ENCODE assay signal across 8 mouse cellular contexts in the genomic region with DNA sequence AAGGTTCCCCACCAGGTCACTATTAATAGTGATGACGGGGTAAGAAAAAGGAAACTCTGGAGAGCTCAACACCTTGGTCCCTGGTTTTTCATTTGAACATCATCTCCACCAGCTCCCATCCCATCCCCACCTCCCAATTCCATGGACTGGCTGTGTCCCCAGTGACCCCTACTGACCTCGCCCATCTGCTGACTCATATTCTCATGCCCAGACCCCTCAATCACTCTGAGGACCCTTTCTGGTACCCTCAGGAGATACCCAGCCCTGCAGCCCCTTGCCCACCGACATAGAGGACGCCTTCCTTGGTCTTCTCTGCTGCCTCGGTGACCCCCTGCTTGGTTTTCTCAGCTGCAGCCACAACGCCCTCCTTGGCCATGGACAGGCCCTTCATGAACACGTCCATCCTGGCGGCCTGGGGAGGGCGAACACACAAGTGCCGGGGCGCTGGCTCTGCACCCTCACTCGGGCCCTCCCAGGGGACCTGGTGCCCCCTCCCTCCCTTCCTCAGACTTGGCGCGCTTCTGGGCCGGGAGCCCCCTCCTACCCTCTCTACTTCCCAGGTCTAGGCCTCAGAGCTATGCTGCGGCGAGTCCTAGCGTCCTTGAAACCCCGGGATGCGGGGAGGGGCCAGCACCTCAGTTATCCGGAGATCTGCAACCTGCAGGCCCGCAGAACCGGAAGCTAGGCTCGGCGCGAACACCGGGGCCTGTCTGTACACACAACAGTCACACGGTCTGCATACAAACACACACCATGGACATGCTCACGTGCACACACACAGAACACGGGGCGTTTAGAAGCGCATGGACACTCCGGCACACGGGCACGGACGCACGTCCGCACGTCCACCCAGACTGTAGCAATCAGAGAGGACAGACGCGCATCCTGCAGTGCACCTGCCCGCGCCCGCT. TPM values are rescaled to one million over a fixed set of nuclear protein-coding genes. Genes with fewer than 3 reads are reported as not detected.
DNase-seq lines count a peak whose midpoint lies in the region; ATAC-seq and TF ChIP-seq lines count a peak whose summit lies in the region.

No protein-coding gene starts in this region.

- H3K9ac ChIP-seq in liver, embryonic 11.5 days (ENCODE audit: low read depth, low read length) = no peak overlapping the region
- peak overlapping the region; percentile 57 for H3K9ac ChIP-seq in forebrain, embryonic 12.5 days
- H3K9ac ChIP-seq in liver, embryonic 15.5 days = no peak overlapping the region

- no peak for TF ChIP-seq CTCF in cerebellum, adult 2 months (IDR thresholded peaks at IDR 0.05; ENCODE audit: borderline replicate concordance, insufficient read depth, low read depth, low read length)

- peak overlapping the region; percentile 27 for H3K4me3 ChIP-seq in liver, embryonic 11.5 days (ENCODE audit: low read depth, low read length)
- peak overlapping the region; percentile 71 for H3K4me3 ChIP-seq in cerebellum, adult 2 months (replicated peaks; ENCODE audit: insufficient read depth, low read depth, low read length)
- H3K4me3 ChIP-seq in forebrain, embryonic 12.5 days (replicated peaks) = peak overlapping the region; percentile 49
- 0 out of 2 replicates have a peak overlapping the region, but pooled peaks have one; percentile 6 for H3K4me3 ChIP-seq in liver, embryonic 15.5 days (replicated peaks)

- no peaks in the 10 kb centered on the region for H3K4me1 ChIP-seq in liver, embryonic 11.5 days (replicated peaks; ENCODE audit: control insufficient read depth, insufficient read depth, low read length)
- peaks cover 23% of the 10 kb centered on the region for H3K4me1 ChIP-seq in cerebellum, adult 2 months (ENCODE audit: control insufficient read depth, insufficient read depth, low read length)
- peaks cover 22% of the 10 kb centered on the region for H3K4me1 ChIP-seq in forebrain, embryonic 12.5 days
- H3K4me1 ChIP-seq in liver, embryonic 15.5 days (replicated peaks) = 0 out of 2 replicates have a peak, but pooled peaks cover 3% of the 10 kb centered on the region

- H3K36me3 ChIP-seq in liver, embryonic 11.5 days (ENCODE audit: control insufficient read depth, insufficient read depth, low read length) = no peaks in the 10 kb centered on the region
- H3K36me3 ChIP-seq in forebrain, embryonic 12.5 days (replicated peaks) = no peaks in the 10 kb centered on the region
- no peaks in the 10 kb centered on the region for H3K36me3 ChIP-seq in liver, embryonic 15.5 days (replicated peaks)

- no peak for DNase-seq in liver, embryonic 11.5 days (ENCODE audit: low spot score)
- DNase-seq in liver (no peak), adipocyte (ENCODE audit: low spot score) (no peak)
- peak; percentile 75 to 81 for DNase-seq in cerebellum, adult 2 months
- no peak for DNase-seq in c-Kit-positive CD71-positive TER-119-positive erythroid progenitor cells, embryonic 14.5 days (ENCODE audit: low spot score)
- DNase-seq in urinary bladder, postnatal 25 days (ENCODE audit: low spot score) = no peak

- H3K4me2 ChIP-seq in liver, embryonic 11.5 days = peak overlapping the region; percentile 55
- H3K4me2 ChIP-seq in forebrain, embryonic 12.5 days = peak overlapping the region; percentile 84
- peak overlapping the region; percentile 23 for H3K4me2 ChIP-seq in liver, embryonic 15.5 days

- H3K27me3 ChIP-seq in liver, embryonic 11.5 days (replicated peaks; ENCODE audit: control insufficient read depth, insufficient read depth, low read length) = peaks cover 54% of the 10 kb centered on the region
- no peaks in the 10 kb centered on the region for H3K27me3 ChIP-seq in cerebellum, adult 2 months (ENCODE audit: control insufficient read depth, insufficient read depth, low read length)
- peaks cover 72% of the 10 kb centered on the region for H3K27me3 ChIP-seq in forebrain, embryonic 12.5 days
- peaks cover 61% of the 10 kb centered on the region for H3K27me3 ChIP-seq in liver, embryonic 15.5 days

- 6% methylated on average over 44 of the region's 44 CpGs for WGBS in liver, embryonic 11.5 days
- WGBS in cerebellum, adult 2 months = 3% methylated on average over 44 of the region's 44 CpGs
- WGBS in forebrain, embryonic 12.5 days = 4% methylated on average over 44 of the region's 44 CpGs
- WGBS in liver, embryonic 15.5 days (ENCODE audit: insufficient replicate concordance) = 4% methylated on average over 44 of the region's 44 CpGs

- no peak for ATAC-seq in liver, embryonic 11.5 days (replicated peaks; ENCODE audit: low FRiP score)
- peak; percentile 50; the same call in 1 of the 2 replicates for ATAC-seq in forebrain, embryonic 12.5 days (ENCODE audit: low FRiP score)
- ATAC-seq in liver, embryonic 15.5 days (ENCODE audit: insufficient read depth) = no peak

- H3K9me3 ChIP-seq in liver, embryonic 11.5 days (ENCODE audit: control insufficient read depth, low read length) = no peaks in the 10 kb centered on the region
- H3K9me3 ChIP-seq in forebrain, embryonic 12.5 days = no peaks in the 10 kb centered on the region
- H3K9me3 ChIP-seq in liver, embryonic 15.5 days (replicated peaks) = no peaks in the 10 kb centered on the region

- no peak for TF ChIP-seq POLR2A in cerebellum, adult 2 months (IDR thresholded peaks at IDR 0.05; ENCODE audit: borderline replicate concordance, insufficient read depth, low read length)

- H3K27ac ChIP-seq in liver, embryonic 11.5 days (ENCODE audit: low read depth, low read length) = no peak overlapping the region
- H3K27ac ChIP-seq in cerebellum, adult 2 months (ENCODE audit: insufficient read depth, low read length) = peak overlapping the region; percentile 85
- no peak overlapping the region for H3K27ac ChIP-seq in forebrain, embryonic 12.5 days
- no peak overlapping the region for H3K27ac ChIP-seq in liver, embryonic 15.5 days (replicated peaks)

RNA-seq across cellular contexts. Expression of a gene that starts 0.9 kb away (rescaled TPM):
- polyA plus RNA-seq in liver, embryonic 11.5 days (2014; fragmentation: Nextera tagmentation; extraction: Ambion mirVana) = not detected in 2 replicates
- polyA plus RNA-seq in cerebellum, adult 2 months (2012; rRNA removed) = 851 and 853 TPM in 2 replicates
- 2.7 and 3.6 TPM in 2 replicates for polyA plus RNA-seq in forebrain, embryonic 12.5 days (2016; fragmentation: Nextera tagmentation; extraction: Ambion mirVana)
- polyA plus RNA-seq in liver, embryonic 15.5 days (2015; fragmentation: Nextera tagmentation; extraction: Ambion mirVana) = not detected in 2 replicates

RNA-seq across cellular contexts. Expression of a gene that starts 15.9 kb away (rescaled TPM):
- polyA plus RNA-seq in liver, embryonic 11.5 days (2014; fragmentation: Nextera tagmentation; extraction: Ambion mirVana) = 0.29 and 0.30 TPM in 2 replicates
- polyA plus RNA-seq in cerebellum, adult 2 months (2012; rRNA removed) = 41.4 and 45.4 TPM in 2 replicates
- polyA plus RNA-seq in forebrain, embryonic 12.5 days (2016; fragmentation: Nextera tagmentation; extraction: Ambion mirVana) = 4.3 and 11.3 TPM in 2 replicates
- polyA plus RNA-seq in liver, embryonic 15.5 days (2015; fragmentation: Nextera tagmentation; extraction: Ambion mirVana) = 0.02 and 0.05 TPM in 2 replicates

RNA-seq across cellular contexts. Expression of a gene that starts 18.3 kb away (rescaled TPM):
- polyA plus RNA-seq in liver, embryonic 11.5 days (2014; fragmentation: Nextera tagmentation; extraction: Ambion mirVana) = not detected in 2 replicates
- not detected in 2 replicates for polyA plus RNA-seq in cerebellum, adult 2 months (2012; rRNA removed)
- not detected in 2 replicates for polyA plus RNA-seq in forebrain, embryonic 12.5 days (2016; fragmentation: Nextera tagmentation; extraction: Ambion mirVana)
- not detected in 2 replicates for polyA plus RNA-seq in liver, embryonic 15.5 days (2015; fragmentation: Nextera tagmentation; extraction: Ambion mirVana)

RNA-seq across cellular contexts. Expression of a gene that starts 23.6 kb away (rescaled TPM):
- 2.3 and 2.6 TPM in 2 replicates for polyA plus RNA-seq in liver, embryonic 11.5 days (2014; fragmentation: Nextera tagmentation; extraction: Ambion mirVana)
- 87.9 and 89.8 TPM in 2 replicates for polyA plus RNA-seq in cerebellum, adult 2 months (2012; rRNA removed)
- polyA plus RNA-seq in forebrain, embryonic 12.5 days (2016; fragmentation: Nextera tagmentation; extraction: Ambion mirVana) = 12.8 and 14.2 TPM in 2 replicates
- polyA plus RNA-seq in liver, embryonic 15.5 days (2015; fragmentation: Nextera tagmentation; extraction: Ambion mirVana) = 1.0 and 1.8 TPM in 2 replicates

Comparison
In these comparisons a context has a peak if more than half of its experiments do, and no peak if none do; other contexts are left out.
1. DNase-seq: peak in cerebellum, adult 2 months (2 of 2); none in liver, embryonic 11.5 days (single experiment), liver (single experiment), c-Kit-positive CD71-positive TER-119-positive erythroid progenitor cells, embryonic 14.5 days (single experiment), urinary bladder, postnatal 25 days (single experiment) and adipocyte (single experiment).
2. H3K4me2 ChIP-seq: peak in every context shown above with its lines; median percentile 84 in forebrain, embryonic 12.5 days; 55 in liver, embryonic 11.5 days; 23 in liver, embryonic 15.5 days.
3. H3K4me3 ChIP-seq: peak in every context shown above with its lines; median percentile 71 in cerebellum, adult 2 months; 49 in forebrain, embryonic 12.5 days; 27 in liver, embryonic 11.5 days; 6 in liver, embryonic 15.5 days.
4. RNA of a gene that starts 0.9 kb away (polyA plus RNA-seq): 851 to 853 TPM in cerebellum, adult 2 months; 2.7 to 3.6 TPM in forebrain, embryonic 12.5 days, not detected in liver, embryonic 11.5 days and not detected in liver, embryonic 15.5 days; every median in the first group is over 100 times any median in the second.